In genomic region chr16:4399471-4400223, GRCm38 (mm10) we compare ENCODE assay signal across 14 mouse cellular contexts. TPM values are rescaled to one million over a fixed set of nuclear protein-coding genes. Genes with fewer than 3 reads are reported as not detected.
DNase-seq lines count a peak whose midpoint lies in the region; ATAC-seq and TF ChIP-seq lines count a peak whose summit lies in the region.
"Had no signal": no experiment of that assay in that cellular context is flagged by ENCODE, and none has a peak within 500 bp of the region (broad histone marks: within the 10 kb centered on the region; RNA-seq: fewer than 3 reads in every experiment).

No protein-coding gene starts in this region.

- H3K4me1 ChIP-seq in liver, adult 2 months (ENCODE audit: control insufficient read depth, insufficient read depth, low read length), result peaks cover 34% of the 10 kb centered on the region
- peaks cover 21% of the 10 kb centered on the region for H3K4me1 ChIP-seq in liver, embryonic 12.5 days
- H3K4me1 ChIP-seq in lung, embryonic 14.5 days (ENCODE audit: insufficient read depth), result peaks cover 10% of the 10 kb centered on the region
- H3K4me1 ChIP-seq in stomach, postnatal 0 days (replicated peaks; ENCODE audit: control insufficient read depth, insufficient read depth), result no peaks in the 10 kb centered on the region
- H3K4me1 ChIP-seq: hindbrain, embryonic 12.5 days; neural tube, embryonic 12.5 days had no signal

- intact Hi-C loops in gastrocnemius, postnatal 14 days (cut with DNase I; ENCODE audit: low total_unique reads), result no loop called here

- H3K79me2 ChIP-seq in liver, adult 2 months (ENCODE audit: control insufficient read depth, insufficient read depth, low read length), result peaks cover 33% of the 10 kb centered on the region; the same call in 1 of the 2 replicates

- no peak for TF ChIP-seq CTCF in liver, adult 2 months (IDR thresholded peaks at IDR 0.05; ENCODE audit: low read depth, low read length)
- TF ChIP-seq CTCF in lung, embryonic 14.5 days (IDR thresholded peaks at IDR 0.05; ENCODE audit: low read depth), result no peak
- no peak for TF ChIP-seq CTCF in stomach, postnatal 0 days (IDR thresholded peaks at IDR 0.05; ENCODE audit: low read depth)

- peak overlapping the region; percentile 37 for H3K27ac ChIP-seq in liver, adult 2 months (replicated peaks; ENCODE audit: insufficient read depth, low read depth, low read length)
- H3K27ac ChIP-seq in liver, embryonic 12.5 days, result no peak overlapping the region
- H3K27ac ChIP-seq in lung, embryonic 14.5 days (ENCODE audit: low read depth), result 0 out of 2 replicates have a peak overlapping the region, but pooled peaks have one; percentile 13
- H3K27ac ChIP-seq in stomach, postnatal 0 days (replicated peaks), result 0 out of 2 replicates have a peak overlapping the region, but pooled peaks have one; percentile 2
- H3K27ac ChIP-seq: hindbrain, embryonic 12.5 days; neural tube, embryonic 12.5 days had no signal

- H3K27me3 ChIP-seq in liver, adult 2 months (ENCODE audit: control insufficient read depth, insufficient read depth, low read length), result no peaks in the 10 kb centered on the region
- H3K27me3 ChIP-seq in liver, embryonic 12.5 days (replicated peaks), result no peaks in the 10 kb centered on the region
- H3K27me3 ChIP-seq in lung, embryonic 14.5 days (ENCODE audit: insufficient read depth, low read length), result no peaks in the 10 kb centered on the region
- no peaks in the 10 kb centered on the region for H3K27me3 ChIP-seq in stomach, postnatal 0 days (ENCODE audit: control insufficient read depth, insufficient read depth, low read length)
- H3K27me3 ChIP-seq: hindbrain, embryonic 12.5 days; neural tube, embryonic 12.5 days had no signal

- H3K9me3 ChIP-seq in liver, embryonic 12.5 days (replicated peaks), result no peaks in the 10 kb centered on the region
- H3K9me3 ChIP-seq in lung, embryonic 14.5 days (ENCODE audit: low read depth, low read length), result no peaks in the 10 kb centered on the region
- H3K9me3 ChIP-seq in stomach, postnatal 0 days (ENCODE audit: control insufficient read depth, low read length), result no peaks in the 10 kb centered on the region
- H3K9me3 ChIP-seq: G1E; hindbrain, embryonic 12.5 days; neural tube, embryonic 12.5 days had no signal

- H3K36me3 ChIP-seq in liver, adult 2 months (ENCODE audit: control insufficient read depth, insufficient read depth, low read length), result no peaks in the 10 kb centered on the region
- no peaks in the 10 kb centered on the region for H3K36me3 ChIP-seq in liver, embryonic 12.5 days
- no peaks in the 10 kb centered on the region for H3K36me3 ChIP-seq in lung, embryonic 14.5 days (ENCODE audit: insufficient read depth)
- no peaks in the 10 kb centered on the region for H3K36me3 ChIP-seq in stomach, postnatal 0 days (ENCODE audit: control insufficient read depth, insufficient read depth, low read length)
- H3K36me3 ChIP-seq: G1E; hindbrain, embryonic 12.5 days; neural tube, embryonic 12.5 days had no signal

- no peak overlapping the region for H3K4me2 ChIP-seq in liver, embryonic 12.5 days
- no peak overlapping the region for H3K4me2 ChIP-seq in lung, embryonic 14.5 days
- no peak overlapping the region for H3K4me2 ChIP-seq in stomach, postnatal 0 days (replicated peaks; ENCODE audit: low read depth)
- H3K4me2 ChIP-seq: hindbrain, embryonic 12.5 days; neural tube, embryonic 12.5 days had no signal

- H3K4me3 ChIP-seq in liver, adult 2 months (ENCODE audit: insufficient read depth, low read depth, low read length), result no peak overlapping the region
- no peak overlapping the region for H3K4me3 ChIP-seq in liver, embryonic 12.5 days
- no peak overlapping the region for H3K4me3 ChIP-seq in lung, embryonic 14.5 days (ENCODE audit: low read depth, low read length)
- H3K4me3 ChIP-seq in stomach, postnatal 0 days (ENCODE audit: low read depth, low read length), result no peak overlapping the region
- H3K4me3 ChIP-seq: hindbrain, embryonic 12.5 days; neural tube, embryonic 12.5 days had no signal

- TF ChIP-seq EP300 in stomach, postnatal 0 days (optimal IDR thresholded peaks at IDR 0.05), result no peak

- WGBS in liver, adult 2 months, result 28% methylated on average over 5 of the region's 5 CpGs
- WGBS in liver, embryonic 12.5 days (ENCODE audit: insufficient replicate concordance), result 66% methylated on average over 5 of the region's 5 CpGs
- WGBS in lung, embryonic 14.5 days, result 50% methylated on average over 5 of the region's 5 CpGs
- 47% methylated on average over 5 of the region's 5 CpGs for whole genome bisulfite sequencing in stomach, postnatal 0 days

- DNase-seq in gastrocnemius, postnatal 14 days, result peak; percentile 52
- no peak for DNase-seq in gastrocnemius, postnatal 10 days
- DNase-seq in liver, adult 2 months (ENCODE audit: extremely low read depth, low read depth, low spot score), result peak; percentile 78
- peak; percentile 71 for DNase-seq in lung, embryonic 14.5 days
- DNase-seq in stomach, postnatal 0 days (ENCODE audit: low spot score), result no peak
- DNase-seq in right cerebral cortex, postnatal 4 days, result no peak
- DNase-seq: cerebellum, adult 11-12 months; left cerebral cortex, postnatal 4 days; midbrain, embryonic 14.5 days had no signal

- no peak for ATAC-seq in liver, embryonic 12.5 days
- ATAC-seq in lung, embryonic 14.5 days (ENCODE audit: insufficient read depth), result 0 out of 2 replicates have a peak, but pooled peaks have one; percentile 68
- no peak for ATAC-seq in stomach, postnatal 0 days (ENCODE audit: low FRiP score, low TSS enrichment)
- no peak for ATAC-seq in granulocyte monocyte progenitor cell, adult 5-6 weeks (replicated peaks; ENCODE audit: poor library complexity, severe bottlenecking)

- no peak for TF ChIP-seq POLR2A in liver, adult 2 months (IDR thresholded peaks at IDR 0.05; ENCODE audit: extremely low read depth, insufficient read depth, low read length)

- H3K9ac ChIP-seq in liver, adult 2 months (ENCODE audit: low read depth, low read length), result no peak overlapping the region
- H3K9ac ChIP-seq in liver, embryonic 12.5 days, result no peak overlapping the region
- no peak overlapping the region for H3K9ac ChIP-seq in lung, embryonic 14.5 days
- no peak overlapping the region for H3K9ac ChIP-seq in stomach, postnatal 0 days (ENCODE audit: low read length)
- H3K9ac ChIP-seq: hindbrain, embryonic 12.5 days; neural tube, embryonic 12.5 days had no signal

RNA-seq across cellular contexts. Expression of gene Adcy9, which starts 20.7 kb away (rescaled TPM):
- 10 to 100 TPM; 22.3 to 22.7 TPM for total RNA-seq in gastrocnemius, postnatal 14 days (2021)
- total RNA-seq in gastrocnemius, postnatal 10 days (2021), result 10 to 100 TPM; 22.3 to 22.6 TPM
- total RNA-seq in liver, adult 2 months (2014; rRNA removed), result 23.0 and 24.5 TPM in 2 replicates
- 10.0 and 15.0 TPM in 2 replicates for polyA plus RNA-seq in liver, adult 2 months (2012; rRNA removed)
- 1.1 and 1.6 TPM in 2 replicates for polyA plus RNA-seq in liver, embryonic 12.5 days (2016; fragmentation: Nextera tagmentation; extraction: Ambion mirVana)
- polyA plus RNA-seq in lung, embryonic 14.5 days (2014; fragmentation: Nextera tagmentation; extraction: Ambion mirVana), result 1.3 and 1.4 TPM in 2 replicates
- polyA plus RNA-seq in stomach, postnatal 0 days (2015; fragmentation: Nextera tagmentation; extraction: Ambion mirVana), result 1.2 and 1.3 TPM in 2 replicates
- total RNA-seq in granulocyte monocyte progenitor cell, adult 5-6 weeks (2014; fragmentation: Nextera tagmentation), result 1.5 and 2.9 TPM in 2 replicates
- total RNA-seq in granulocyte monocyte progenitor cell, adult 5-6 weeks (2017), result 2.5 and 4.7 TPM in 2 replicates

Comparison
In these comparisons a context has a peak if more than half of its experiments do, and no peak if none do; other contexts are left out.
1. DNase-seq: peak in gastrocnemius, postnatal 14 days (single experiment), liver, adult 2 months (single experiment) and lung, embryonic 14.5 days (single experiment); none in gastrocnemius, postnatal 10 days (single experiment), stomach, postnatal 0 days (single experiment) and right cerebral cortex, postnatal 4 days (single experiment).